Mouse (Mus musculus): Measurements from ENCODE around the gene Zfp101. TPM values are rescaled to one million over a fixed set of nuclear protein-coding genes. Genes with fewer than 3 reads are reported as not detected.

The Zfp101 gene
- polyA plus RNA-seq (2015; fragmentation: Nextera tagmentation; extraction: Ambion mirVana), result 12.2 and 13.5 TPM in 2 replicates

GRCm38 (mm10) chr17:33394182-33395034, at the start of gene Zfp101:
Gene Zfp101 (minus strand): TSS chr17:33394641.
- Histone ChIP-seq H3K4me3 (peak within 1 kb of the TSS; percentile 73), H3K4me2 (peak within 1 kb of the TSS; percentile 53), H3K4me1 (peaks cover 14% of the 10 kb centered on the region), H3K27ac (peak within 1 kb of the TSS; percentile 80), H3K27me3 (replicated peaks) (no peaks in the 10 kb centered on the region), H3K9ac (peak within 1 kb of the TSS; percentile 56), H3K9me3 (no peaks in the 10 kb centered on the region), H3K36me3 (replicated peaks) (no peaks in the 10 kb centered on the region)
- WGBS, result 2% methylated on average over 44 of the region's 44 CpGs
- ATAC-seq (replicated peaks), result peak; percentile 100

GRCm38 (mm10) chr17:33441159-33441558, 46.7 kb upstream of the Zfp101 start:
- no peak for ATAC-seq (replicated peaks)
- no peak overlapping the region for H3K27ac ChIP-seq
- no peaks in the 10 kb centered on the region for H3K4me1 ChIP-seq
- H3K9ac ChIP-seq, result no peak overlapping the region
- H3K9me3 ChIP-seq, result no peaks in the 10 kb centered on the region
- H3K4me3 ChIP-seq, result no peak overlapping the region
- no peak overlapping the region for H3K4me2 ChIP-seq
- no peaks in the 10 kb centered on the region for H3K36me3 ChIP-seq (replicated peaks)
- H3K27me3 ChIP-seq (replicated peaks), result no peaks in the 10 kb centered on the region

- 83% methylated on average over 5 of the region's 5 CpGs for WGBS
- ATAC-seq (replicated peaks), result no peak
- Histone ChIP-seq H3K9me3 (no peaks in the 10 kb centered on the region), H3K4me2 (no peak overlapping the region), H3K27me3 (replicated peaks) (no peaks in the 10 kb centered on the region), H3K36me3 (replicated peaks) (no peaks in the 10 kb centered on the region), H3K27ac (no peak overlapping the region), H3K4me1 (no peaks in the 10 kb centered on the region), H3K9ac (no peak overlapping the region), H3K4me3 (no peak overlapping the region)
Measured at GRCm38 (mm10) chr17:33439922-33440321, 45.5 kb upstream of the Zfp101 start.

- Histone ChIP-seq H3K27me3 (replicated peaks) (no peaks in the 10 kb centered on the region), H3K36me3 (replicated peaks) (no peaks in the 10 kb centered on the region), H3K4me1 (no peaks in the 10 kb centered on the region), H3K9me3 (no peaks in the 10 kb centered on the region), H3K4me3 (no peak overlapping the region), H3K9ac (no peak overlapping the region), H3K4me2 (no peak overlapping the region), H3K27ac (no peak overlapping the region)
- WGBS, result 70% methylated on average over 1 of the region's 1 CpGs
- no peak for ATAC-seq (replicated peaks)
Measured at GRCm38 (mm10) chr17:33439148-33439547, 44.7 kb upstream of the Zfp101 start.

- ATAC-seq (replicated peaks), result no peak
Measured at GRCm38 (mm10) chr17:33432019-33432946, 37.8 kb upstream of the Zfp101 start, which contains the start of gene Actl9. Gene Actl9 (plus strand): TSS chr17:33432896.

GRCm38 (mm10) chr17:33392271-33392670, 2.2 kb downstream of the Zfp101 start:
- Histone ChIP-seq H3K4me2 (no peak overlapping the region), H3K9ac (no peak overlapping the region), H3K4me3 (no peak overlapping the region), H3K36me3 (replicated peaks) (no peaks in the 10 kb centered on the region), H3K27me3 (replicated peaks) (no peaks in the 10 kb centered on the region), H3K4me1 (peaks cover 14% of the 10 kb centered on the region), H3K27ac (no peak overlapping the region), H3K9me3 (no peaks in the 10 kb centered on the region)
- ATAC-seq (replicated peaks), result no peak
- 95% methylated on average over 5 of the region's 5 CpGs for WGBS

More at GRCm38 (mm10) chr17:33432019-33432946, 37.8 kb upstream of the Zfp101 start, which contains the start of gene Actl9:
- no peak within 1 kb of the TSS for H3K4me2 ChIP-seq
- no peaks in the 10 kb centered on the region for H3K9me3 ChIP-seq
- H3K9ac ChIP-seq, result no peak within 1 kb of the TSS
- no peaks in the 10 kb centered on the region for H3K36me3 ChIP-seq (replicated peaks)
- no peak within 1 kb of the TSS for H3K4me3 ChIP-seq
- WGBS, result 88% methylated on average over 3 of the region's 3 CpGs
- H3K27me3 ChIP-seq (replicated peaks), result no peaks in the 10 kb centered on the region
- no peak within 1 kb of the TSS for H3K27ac ChIP-seq
- H3K4me1 ChIP-seq, result no peaks in the 10 kb centered on the region

- no peak overlapping the region for H3K4me3 ChIP-seq
- no peak for ATAC-seq (replicated peaks)
- no peak overlapping the region for H3K27ac ChIP-seq
- no peaks in the 10 kb centered on the region for H3K4me1 ChIP-seq
- peaks cover 41% of the 10 kb centered on the region for H3K36me3 ChIP-seq (replicated peaks)
- no peak overlapping the region for H3K4me2 ChIP-seq
- no peaks in the 10 kb centered on the region for H3K27me3 ChIP-seq (replicated peaks)
- H3K9ac ChIP-seq, result no peak overlapping the region
- H3K9me3 ChIP-seq, result no peaks in the 10 kb centered on the region
Measured at GRCm38 (mm10) chr17:33385705-33386104, 8.7 kb downstream of the Zfp101 start.

GRCm38 (mm10) chr17:33372795-33373194, 21.6 kb downstream of the Zfp101 start:
- Histone ChIP-seq H3K4me2 (no peak overlapping the region), H3K36me3 (replicated peaks) (no peaks in the 10 kb centered on the region), H3K9ac (no peak overlapping the region), H3K9me3 (no peaks in the 10 kb centered on the region), H3K4me1 (no peaks in the 10 kb centered on the region), H3K27ac (no peak overlapping the region), H3K4me3 (no peak overlapping the region), H3K27me3 (replicated peaks) (no peaks in the 10 kb centered on the region)
- no peak for ATAC-seq (replicated peaks)
- 82% methylated on average over 3 of the region's 3 CpGs for WGBS

- Histone ChIP-seq H3K27me3 (replicated peaks) (no peaks in the 10 kb centered on the region), H3K27ac (peak within 1 kb of the TSS; percentile 90), H3K4me2 (peak within 1 kb of the TSS; percentile 72), H3K9ac (peak within 1 kb of the TSS; percentile 78), H3K4me1 (peaks cover 12% of the 10 kb centered on the region), H3K4me3 (peak within 1 kb of the TSS; percentile 91), H3K9me3 (no peaks in the 10 kb centered on the region), H3K36me3 (replicated peaks) (no peaks in the 10 kb centered on the region)
- 4% methylated on average over 47 of the region's 47 CpGs for WGBS
- peak; percentile 100 for ATAC-seq (replicated peaks)
Measured at GRCm38 (mm10) chr17:33358411-33359384, 35.7 kb downstream of the Zfp101 start, which contains the start of gene Zfp81. Gene Zfp81 (minus strand): TSS chr17:33358878.

- H3K27ac ChIP-seq, result no peak overlapping the region
- no peak for ATAC-seq (replicated peaks)
- no peaks in the 10 kb centered on the region for H3K36me3 ChIP-seq (replicated peaks)
- H3K4me2 ChIP-seq, result no peak overlapping the region
- H3K9me3 ChIP-seq, result peaks cover 15% of the 10 kb centered on the region; the same call in 1 of the 2 replicates
- no peak overlapping the region for H3K9ac ChIP-seq
- H3K4me3 ChIP-seq, result no peak overlapping the region
- H3K27me3 ChIP-seq (replicated peaks), result no peaks in the 10 kb centered on the region
- 93% methylated on average over 1 of the region's 1 CpGs for WGBS
- H3K4me1 ChIP-seq, result peaks cover 6% of the 10 kb centered on the region
Measured at GRCm38 (mm10) chr17:33352981-33353380, 41.5 kb downstream of the Zfp101 start.

Data from midbrain, embryonic 15.5 days (tissue).